Mouse (Mus musculus): ENCODE measurements around the gene Dnmt3l.
A peak's percentile ranks its signal among the peaks of the same experiment; 100 is the strongest.

Gene Dnmt3l

DNA sequence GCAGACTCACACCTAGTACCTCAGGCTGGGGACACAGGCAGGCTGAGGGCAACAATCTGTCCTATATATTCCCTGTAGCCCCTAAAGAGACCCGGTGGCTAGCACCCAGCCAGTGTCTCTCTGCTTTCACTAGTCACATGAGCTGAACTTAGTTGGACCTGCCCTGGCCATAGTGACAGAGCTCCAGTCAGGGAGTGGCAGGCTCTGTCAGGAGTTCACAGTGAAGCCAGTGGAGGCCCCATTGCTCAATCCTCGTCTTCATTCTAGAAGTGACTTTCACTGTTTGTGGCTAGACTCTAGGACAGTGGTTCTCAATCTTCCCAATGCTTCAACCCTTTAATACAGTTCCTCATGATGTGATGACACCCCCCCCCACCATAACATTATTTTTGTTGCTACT lies 9.8 kb upstream of the Dnmt3l start:
- DNase-seq (ENCODE audit: low read depth, low spot score): no peak

DNA sequence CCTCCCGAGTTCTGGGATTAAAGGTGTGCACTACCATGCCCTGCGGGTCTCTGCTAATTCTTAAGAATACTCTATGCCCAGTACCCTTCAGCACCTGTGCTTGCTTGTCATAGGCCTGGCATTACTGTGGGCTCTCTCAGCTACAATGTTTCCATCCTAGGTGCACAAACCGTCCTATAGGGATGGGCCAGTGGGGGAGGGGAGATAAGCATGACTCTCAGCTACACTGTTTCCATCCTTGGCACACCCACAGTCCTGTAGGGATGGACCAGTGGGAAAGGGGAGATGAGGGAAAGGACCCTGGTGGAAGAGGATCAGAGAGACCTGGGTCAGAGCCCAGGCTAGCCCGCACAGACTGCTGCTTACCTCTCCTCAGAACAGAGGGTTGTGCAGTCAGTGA lies 4.6 kb upstream of the Dnmt3l start:
- DNase-seq (ENCODE audit: low read depth, low spot score): no peak

DNA sequence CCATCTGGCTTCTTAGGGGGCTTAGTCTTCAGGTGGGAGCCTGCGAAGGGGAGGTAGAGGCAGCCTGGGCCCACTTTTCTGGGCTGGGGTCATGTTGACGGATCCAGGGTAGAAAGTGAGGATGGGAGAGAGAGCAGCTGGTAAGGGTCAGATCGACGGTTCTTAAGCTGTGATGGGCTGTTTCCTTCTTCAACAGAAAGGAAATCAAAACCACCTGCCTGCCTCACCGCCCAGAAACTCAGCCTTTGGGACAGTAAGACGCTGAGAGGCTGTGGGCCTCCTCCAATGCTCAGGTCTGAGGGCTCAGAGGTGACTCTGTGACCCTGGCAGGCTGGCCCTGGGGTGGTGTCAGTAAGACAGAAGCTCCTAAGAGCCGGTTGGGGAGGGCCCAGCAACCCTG lies 349 bp downstream of the Dnmt3l start:
- no peak for DNase-seq (ENCODE audit: low read depth, low spot score)

DNA sequence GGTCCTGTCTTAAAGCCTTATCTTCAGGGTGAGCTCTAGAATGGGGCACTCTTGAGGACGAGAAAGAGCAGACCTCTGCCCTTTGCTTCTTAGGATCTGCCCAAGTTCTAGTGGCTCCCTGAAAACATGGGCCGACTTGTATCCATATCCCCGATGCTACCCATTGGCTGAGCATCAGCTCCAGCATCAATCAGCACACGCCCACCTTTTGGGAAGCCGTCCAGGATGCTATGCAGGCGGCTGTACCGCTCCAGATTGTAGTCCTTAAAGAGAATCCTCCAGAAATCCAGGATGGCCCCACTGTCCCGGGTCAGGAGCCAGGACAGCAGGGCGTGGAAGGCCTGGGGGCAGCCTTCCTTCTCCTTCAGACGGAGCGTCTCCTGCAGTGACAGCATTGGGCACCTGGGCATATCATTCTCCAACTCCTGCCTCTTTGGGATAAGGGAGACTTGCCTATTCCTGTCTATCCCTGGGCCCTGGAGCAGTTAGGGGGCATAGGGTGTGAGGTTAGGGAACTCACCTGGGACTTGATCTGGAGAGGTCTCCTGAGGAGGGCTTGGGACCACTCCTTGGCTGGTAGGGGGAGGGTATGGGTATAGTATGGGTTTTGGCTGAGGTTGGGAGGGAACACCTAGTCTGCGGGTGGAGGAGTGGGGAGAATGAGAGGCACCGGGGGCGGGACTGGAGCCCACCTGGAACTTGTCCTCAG lies 1.1 kb downstream of the Dnmt3l start:
- no peak for DNase-seq (ENCODE audit: low read depth, low spot score)

DNA sequence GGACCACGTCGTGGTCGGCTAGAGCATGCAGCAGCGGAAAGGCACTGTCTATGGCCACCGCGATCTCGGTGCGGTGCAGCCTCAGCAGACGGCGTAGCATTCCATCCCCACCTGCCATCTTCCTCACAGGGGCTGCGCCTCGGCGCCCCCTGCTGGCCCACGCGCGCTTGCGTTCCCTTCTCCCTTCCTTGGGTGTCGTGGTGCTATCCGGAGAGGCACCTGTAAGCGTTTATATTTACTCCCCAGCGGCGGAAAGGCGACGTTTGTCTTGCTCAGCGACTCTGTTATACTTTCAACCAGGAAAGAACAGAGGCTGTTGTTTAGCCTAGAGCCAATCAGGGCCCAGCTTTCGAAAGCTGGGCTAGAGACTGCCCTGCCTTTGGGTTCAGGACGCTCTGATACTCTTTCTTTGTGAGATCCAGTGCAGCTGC lies 1.7 kb downstream of the Dnmt3l start, which contains the start of gene Aire:
Aire (minus strand) TSS at position 205 of the 431 bp plus-strand sequence.
- DNase-seq (ENCODE audit: low read depth, low spot score): peak; percentile 84

DNA sequence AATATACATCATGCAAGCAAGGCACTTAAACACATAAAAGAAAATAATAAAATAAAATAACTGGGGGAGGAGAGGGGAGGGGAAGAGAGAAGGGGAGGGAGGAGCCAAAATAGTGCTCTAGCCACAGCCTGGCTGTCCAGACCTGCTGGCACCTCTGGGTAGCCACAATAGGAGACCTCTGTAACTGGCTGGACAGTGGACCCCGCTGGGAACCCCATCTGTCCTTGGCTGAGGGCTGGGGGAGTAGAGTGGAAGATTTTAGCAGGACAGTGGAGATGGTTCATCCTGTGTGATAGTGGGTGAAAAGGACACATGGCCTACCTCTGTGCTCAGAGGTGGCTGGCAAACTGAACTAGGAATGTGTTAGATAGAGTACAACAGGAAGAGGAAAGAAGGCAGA lies 2.8 kb downstream of the Dnmt3l start:
- DNase-seq (ENCODE audit: low read depth, low spot score): no peak

DNA sequence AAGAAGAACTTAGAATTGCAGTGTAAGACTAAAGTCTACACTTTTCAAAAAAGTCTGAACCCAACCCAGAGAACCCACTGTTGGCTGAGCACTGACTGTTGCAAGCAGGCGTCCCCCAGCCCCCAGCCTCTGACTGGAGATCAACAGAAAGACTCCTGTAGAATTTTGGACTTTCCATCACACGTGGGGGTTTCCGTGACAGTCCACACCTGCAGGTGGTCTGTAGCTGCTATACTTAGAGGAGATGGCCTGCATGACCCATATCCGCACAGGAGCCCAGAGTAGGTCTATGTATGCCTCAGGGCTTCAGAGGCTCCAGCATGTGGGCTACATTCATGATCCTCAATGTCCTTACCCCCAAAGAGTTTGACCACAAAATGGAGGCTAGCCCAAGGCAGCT lies 4.6 kb downstream of the Dnmt3l start:
- DNase-seq (ENCODE audit: low read depth, low spot score): no peak

DNA sequence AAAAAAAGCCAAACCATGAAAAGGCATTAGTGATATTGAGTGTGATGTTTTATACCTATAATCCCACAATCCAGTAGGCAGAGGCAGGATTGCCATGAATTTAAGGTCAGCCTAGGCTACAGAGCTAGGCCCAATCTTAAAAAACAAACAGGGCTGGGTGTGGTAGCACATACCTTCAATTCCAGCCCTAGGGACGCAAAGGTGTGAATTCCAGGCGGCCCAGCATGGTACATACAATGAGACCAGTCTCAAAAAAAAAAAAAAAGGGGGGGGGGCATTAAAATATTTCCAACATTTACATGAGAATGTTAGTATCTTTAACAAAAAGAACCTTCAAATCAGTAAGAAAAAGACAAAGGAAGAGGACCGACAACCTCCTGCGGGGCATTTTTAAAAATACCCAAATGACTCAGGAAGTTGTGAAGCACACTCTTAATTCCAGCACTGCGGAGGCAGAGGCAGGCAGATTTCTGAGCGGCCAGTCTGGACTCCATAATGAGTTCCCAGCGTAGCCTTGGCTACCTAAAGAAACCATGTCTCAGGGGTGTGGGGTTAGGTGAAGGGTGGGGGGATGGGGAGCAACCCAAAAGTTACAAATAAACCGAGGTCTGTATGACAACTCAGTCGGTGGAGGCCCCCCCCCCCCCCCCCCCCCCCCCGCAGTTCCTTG lies 6.4 kb downstream of the Dnmt3l start:
- no peak for DNase-seq (ENCODE audit: low read depth, low spot score)

DNA sequence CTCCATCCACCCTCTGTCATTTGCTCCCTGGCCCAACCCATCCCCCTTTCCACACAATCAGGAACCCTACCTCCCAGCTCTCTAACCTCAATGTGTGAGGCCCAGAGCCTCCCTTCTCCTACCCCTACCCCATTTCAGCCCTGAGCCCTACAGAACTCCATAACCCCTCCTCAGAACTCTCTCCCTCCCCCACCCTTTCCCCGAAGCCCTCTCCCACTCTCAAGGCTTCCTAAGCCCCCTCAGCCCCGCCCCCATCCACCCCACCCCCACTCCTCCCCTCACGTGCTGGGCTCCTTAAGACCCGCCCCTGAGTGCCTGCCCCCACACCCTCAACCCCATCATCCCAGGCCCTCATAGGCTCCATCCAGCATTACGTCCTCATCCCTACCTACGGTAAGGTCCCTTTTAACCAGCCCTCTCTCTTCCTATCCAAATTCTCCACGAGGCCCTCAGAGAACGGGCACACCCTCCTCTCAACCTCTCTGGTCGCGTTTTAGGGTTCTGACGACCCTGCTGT lies 7.8 kb downstream of the Dnmt3l start:
- DNase-seq (ENCODE audit: low read depth, low spot score): no peak

DNA sequence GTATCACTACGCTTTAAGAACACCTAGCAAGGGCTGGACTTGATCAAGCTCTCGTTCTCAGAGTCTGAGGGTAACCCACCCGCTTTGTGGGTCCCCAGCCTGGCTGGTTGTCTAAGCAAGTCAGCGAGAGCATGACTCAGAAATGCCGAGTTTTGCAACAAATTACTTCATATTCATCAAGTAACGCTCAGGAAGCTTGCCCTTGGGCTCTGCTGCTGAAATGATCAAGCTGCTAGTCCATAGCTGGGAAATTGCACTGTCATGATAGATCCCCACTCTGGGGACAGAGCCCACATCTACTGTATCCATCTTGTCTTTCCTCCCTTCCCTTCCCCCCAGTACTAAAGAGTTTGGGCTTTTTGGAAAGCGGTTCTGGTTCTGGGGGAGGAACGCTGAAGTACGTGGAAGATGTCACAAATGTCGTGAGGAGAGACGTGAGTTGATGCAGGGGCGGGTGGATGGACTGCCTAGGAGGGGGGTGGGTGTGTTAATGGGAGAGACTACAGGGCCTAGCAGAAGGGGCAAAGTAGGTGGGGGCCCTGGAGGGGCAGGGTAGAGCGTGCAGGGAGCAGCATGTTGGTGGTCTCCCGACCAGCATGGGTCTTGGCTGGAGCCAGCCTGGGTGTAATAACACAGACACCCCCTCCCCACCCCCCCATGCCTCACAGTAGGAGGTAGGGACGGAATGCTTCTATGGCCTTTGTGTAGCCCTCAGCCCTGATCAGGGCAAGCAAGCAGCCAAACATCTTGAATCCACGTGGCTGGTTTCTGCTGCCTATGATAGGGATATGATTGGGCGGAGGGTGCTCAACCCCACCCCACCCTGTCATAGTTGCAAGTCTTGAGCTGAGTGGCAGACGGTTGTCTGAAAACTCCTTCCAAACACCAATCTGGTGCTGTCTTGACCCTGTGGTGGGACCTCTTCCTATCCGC lies 13.2 kb downstream of the Dnmt3l start:
- no peak for DNase-seq (ENCODE audit: low read depth, low spot score)

DNA sequence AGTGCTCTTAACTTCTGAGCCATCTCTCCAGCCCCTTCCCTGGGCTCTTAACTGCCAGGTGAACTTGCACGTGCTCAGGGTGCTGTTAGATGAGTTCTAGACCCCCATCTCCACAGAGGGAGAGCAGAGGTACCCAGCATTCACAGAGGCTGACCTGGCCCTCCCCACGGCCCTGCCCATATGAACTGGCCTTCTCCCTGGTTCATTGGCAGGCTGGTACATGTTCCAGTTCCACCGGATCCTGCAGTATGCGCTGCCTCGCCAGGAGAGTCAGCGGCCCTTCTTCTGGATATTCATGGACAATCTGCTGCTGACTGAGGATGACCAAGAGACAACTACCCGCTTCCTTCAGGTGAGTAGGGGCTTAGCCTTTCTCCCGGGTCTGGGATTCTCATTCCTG lies 15.3 kb downstream of the Dnmt3l start:
- DNase-seq (ENCODE audit: low read depth, low spot score): no peak

DNA sequence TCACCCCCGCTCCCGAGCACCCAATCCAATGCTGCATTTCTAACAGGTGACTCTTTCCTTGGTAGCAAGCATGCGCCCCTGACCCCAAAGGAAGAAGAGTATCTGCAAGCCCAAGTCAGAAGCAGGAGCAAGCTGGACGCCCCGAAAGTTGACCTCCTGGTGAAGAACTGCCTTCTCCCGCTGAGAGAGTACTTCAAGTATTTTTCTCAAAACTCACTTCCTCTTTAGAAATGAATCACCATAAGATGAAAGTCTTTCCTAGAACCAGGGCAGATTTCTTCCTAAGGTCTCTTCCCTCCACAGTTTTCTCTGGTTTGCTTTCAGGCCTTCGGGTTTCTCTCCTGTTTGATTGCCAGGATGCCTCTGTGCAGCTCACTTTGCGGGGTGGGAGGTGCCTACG lies 21.4 kb downstream of the Dnmt3l start:
- DNase-seq (ENCODE audit: low read depth, low spot score): no peak

DNA sequence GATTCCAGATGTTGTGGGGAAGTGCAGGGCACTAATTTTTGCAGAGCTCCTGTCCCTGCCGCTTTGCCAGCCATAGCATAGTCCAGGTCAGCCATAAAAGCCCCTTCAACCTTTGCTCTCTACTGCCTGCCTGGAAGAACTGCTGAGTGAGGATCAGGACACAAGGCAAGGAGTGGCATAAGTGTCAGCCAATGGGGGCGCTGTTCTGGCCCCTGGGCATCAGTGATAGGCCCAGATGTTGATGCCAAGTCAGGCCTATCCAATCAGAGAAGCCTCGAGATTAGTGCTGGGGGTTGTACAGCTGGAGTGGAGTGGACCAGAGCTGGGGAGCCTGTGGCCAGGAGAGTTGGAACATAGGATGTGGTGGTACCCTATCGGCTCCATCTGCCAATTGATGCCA lies 25.5 kb downstream of the Dnmt3l start:
- DNase-seq (ENCODE audit: low read depth, low spot score): peak; percentile 41

DNA sequence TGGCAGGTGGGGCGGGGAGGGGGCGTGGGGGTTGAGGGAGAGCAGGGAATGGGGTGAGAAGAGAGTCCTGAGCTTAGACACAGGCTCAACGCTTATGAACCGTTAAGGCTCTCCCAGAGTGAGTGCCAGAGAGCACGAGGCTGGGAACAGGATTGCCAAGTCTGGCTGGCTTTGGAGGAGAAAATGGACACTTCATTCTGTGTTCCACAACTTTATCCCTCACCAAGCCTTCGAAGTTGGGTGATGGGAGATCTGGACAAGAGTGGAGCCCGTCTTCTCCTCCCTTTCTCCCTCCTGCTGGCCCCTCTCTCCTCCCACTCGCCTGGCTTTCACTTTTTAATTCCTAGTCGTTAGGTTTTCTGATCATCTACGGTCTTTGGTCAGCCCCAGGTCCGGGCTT lies 26.8 kb downstream of the Dnmt3l start:
- DNase-seq (ENCODE audit: low read depth, low spot score): no peak

DNA sequence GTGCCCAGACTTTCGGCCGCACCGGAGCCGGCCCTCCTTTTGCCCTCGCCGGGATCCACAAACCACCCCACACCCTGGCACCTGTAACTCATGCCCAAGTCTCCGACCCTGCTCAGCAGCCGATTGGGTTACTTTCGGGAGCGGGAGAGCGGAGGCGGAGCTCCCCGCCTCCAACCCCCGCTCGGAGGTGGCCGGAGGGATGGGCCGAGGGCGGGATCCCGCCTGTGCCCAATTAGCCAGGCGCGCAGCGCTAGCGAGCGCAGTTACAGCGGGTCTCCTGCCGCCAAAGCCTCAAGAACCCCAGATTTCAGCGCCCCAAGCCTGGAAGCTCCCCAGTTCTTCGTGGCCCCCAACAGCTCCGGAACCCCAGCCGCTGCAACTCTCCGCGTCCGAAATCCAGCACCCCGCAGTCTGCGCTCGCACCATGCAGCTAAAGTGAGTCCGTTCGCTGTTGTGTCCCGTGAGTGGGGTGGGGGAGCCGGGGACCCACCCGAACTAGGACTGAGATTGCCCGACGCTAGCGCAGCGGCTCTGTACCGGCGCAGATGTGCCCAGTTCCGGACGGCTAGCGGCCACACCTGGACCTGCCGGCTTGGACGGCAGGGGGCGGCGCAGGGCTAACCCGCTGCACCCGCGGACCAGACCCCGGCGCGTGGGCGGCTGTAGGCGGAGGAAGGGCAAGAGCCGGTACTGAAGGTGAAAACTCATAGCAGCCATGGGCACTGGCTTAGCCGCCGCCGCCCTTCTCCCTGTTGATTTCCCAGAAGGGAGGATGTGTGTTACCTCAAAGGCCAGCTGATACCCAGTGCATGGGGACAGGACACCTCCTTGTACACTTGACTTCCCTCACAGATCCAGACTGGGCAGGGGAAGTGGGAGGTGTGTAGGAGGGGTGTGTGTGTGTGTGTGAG lies 27.6 kb downstream of the Dnmt3l start, which contains the start of gene Icosl:
Icosl (plus strand) TSS at position 202 of the 911 bp plus-strand sequence.
- peak; percentile 78 for DNase-seq (ENCODE audit: low read depth, low spot score)

DNA sequence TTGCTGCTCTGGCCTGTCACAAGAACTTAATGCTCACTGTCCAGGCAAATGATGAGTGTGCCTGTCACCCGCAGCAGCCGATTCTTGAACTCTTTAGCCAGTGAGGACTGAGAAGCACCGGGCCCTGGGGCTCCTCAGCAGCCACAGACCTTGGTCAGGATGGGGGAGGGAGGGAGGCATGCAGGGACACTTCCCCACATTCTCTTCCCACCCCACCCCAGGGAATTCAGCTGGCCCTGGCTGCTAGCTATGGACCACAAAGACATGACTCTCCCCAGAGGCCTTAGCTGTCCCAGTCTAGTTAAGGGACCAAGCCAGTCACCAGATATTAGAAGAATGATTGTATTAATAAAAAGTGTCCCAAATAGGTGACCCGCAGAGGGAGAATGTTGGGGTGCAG lies 32.4 kb downstream of the Dnmt3l start:
- no peak for DNase-seq (ENCODE audit: low read depth, low spot score)

DNA sequence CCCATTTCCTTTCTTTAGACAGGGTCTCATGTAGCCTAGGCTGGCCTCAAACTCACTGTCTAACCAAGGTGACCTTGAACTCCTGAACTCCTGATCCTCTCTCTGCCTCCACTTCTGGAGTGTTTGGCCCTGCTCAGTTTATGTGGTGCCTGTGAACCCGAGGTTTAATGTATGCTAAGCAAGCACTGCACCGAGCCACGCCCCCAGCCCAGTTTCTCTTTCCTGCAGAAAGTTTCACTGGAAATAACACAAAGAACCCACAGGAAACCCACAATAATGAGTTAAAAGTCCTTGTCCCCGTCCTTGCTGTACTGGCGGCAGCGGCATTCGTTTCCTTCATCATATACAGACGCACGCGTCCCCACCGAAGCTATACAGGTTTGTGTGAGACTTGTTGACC lies 33.2 kb downstream of the Dnmt3l start:
- DNase-seq (ENCODE audit: low read depth, low spot score): peak; percentile 83

DNA sequence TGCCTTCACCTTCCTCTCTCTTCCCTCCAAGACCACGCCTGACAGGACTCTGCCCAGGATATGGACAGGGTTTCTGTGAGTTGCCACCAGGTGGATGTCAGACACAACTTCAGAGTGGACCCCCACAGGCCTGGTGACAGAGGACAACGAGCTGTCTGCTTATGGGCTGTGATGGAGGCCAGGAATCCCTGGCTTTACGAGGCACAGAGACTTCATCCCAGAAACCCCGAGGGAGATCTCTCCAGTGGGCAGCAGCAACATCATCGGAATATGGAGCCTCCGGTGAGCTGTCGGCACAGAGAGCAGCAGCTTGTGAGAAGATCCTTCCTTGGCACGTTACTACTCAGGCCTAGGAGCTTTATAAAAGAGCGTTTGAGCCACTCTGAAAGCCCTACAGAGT lies 36.1 kb downstream of the Dnmt3l start:
- no peak for DNase-seq (ENCODE audit: low read depth, low spot score)

DNA sequence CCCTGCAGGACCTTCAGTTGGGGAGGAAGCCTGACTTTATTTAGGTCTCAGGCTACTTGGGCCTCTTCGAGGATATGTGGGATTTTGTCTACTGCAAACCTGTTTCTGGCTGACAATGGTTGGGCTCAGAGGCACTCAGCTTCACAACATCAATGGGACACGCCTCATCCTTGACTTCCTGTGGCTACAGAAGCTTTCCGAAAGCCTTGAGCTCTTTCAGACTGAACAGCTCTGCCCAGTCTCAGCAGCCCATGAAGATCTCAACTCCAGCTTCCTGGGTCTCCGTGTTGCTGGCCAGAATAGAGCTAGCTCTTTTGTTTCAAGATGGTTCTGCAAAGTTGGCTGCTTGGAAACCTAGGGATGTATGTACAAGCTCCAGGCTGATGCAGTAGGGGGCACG lies 36.5 kb downstream of the Dnmt3l start:
- peak; percentile 50 for DNase-seq (ENCODE audit: low read depth, low spot score)

DNA sequence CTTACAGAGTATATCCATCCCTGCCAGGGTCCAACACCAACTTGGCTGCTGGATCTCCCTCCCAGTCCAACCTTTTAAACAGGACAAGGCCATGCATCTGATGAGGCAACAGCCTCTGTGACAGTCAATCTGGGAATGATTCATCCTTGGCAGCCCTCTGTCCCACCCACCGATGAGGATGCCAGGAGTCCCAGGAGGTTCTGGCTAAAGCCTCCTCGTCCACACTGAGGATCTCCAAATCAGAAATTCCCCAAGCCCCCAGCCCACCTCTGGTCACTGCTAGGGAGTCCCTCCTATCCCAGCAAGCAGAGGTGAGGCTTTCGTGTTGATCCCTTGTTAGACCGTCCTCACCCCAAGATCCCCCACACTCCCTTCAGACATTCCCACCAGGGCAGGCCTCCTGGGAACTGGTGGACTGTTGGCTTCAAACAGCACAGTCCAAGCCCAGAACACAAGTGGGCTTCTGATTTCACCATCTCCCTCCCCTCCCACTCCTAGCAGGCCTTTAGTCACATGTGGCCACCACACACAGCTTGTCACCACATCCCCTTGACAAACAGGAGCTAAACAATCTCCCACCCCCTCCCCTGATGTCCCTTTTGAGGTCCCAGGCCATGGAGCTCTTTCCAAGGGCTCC lies 38.3 kb downstream of the Dnmt3l start:
- DNase-seq (ENCODE audit: low read depth, low spot score): no peak

Data from CD4-positive helper T cell, adult 2 months (primary cell).